Mouse (Mus musculus): Measurements from ENCODE around the gene Rybp. TPM values are rescaled to one million over a fixed set of nuclear protein-coding genes. Genes with fewer than 3 reads are reported as not detected.

The Rybp gene
- 14.7 and 21.3 TPM in 2 replicates for polyA plus RNA-seq (2015; fragmentation: Nextera tagmentation; extraction: Ambion mirVana)

GRCm38 (mm10) chr6:100287334-100288015, at the start of gene Rybp:
Rybp (minus strand) TSS chr6:100287485.
- H3K27ac ChIP-seq = peak within 1 kb of the TSS; percentile 96
- peak within 1 kb of the TSS; percentile 73 for H3K4me3 ChIP-seq
- H3K36me3 ChIP-seq = no peaks in the 10 kb centered on the region
- no peaks in the 10 kb centered on the region for H3K9me3 ChIP-seq
- H3K4me2 ChIP-seq = peak within 1 kb of the TSS; percentile 97
- H3K27me3 ChIP-seq = no peaks in the 10 kb centered on the region
- peaks cover 21% of the 10 kb centered on the region for H3K4me1 ChIP-seq
- H3K9ac ChIP-seq = peak within 1 kb of the TSS; percentile 77
- peak; percentile 93 for ATAC-seq (ENCODE audit: insufficient number of reproducible peaks, low FRiP score, low TSS enrichment, low read depth)
- WGBS = 0% methylated on average over 36 of the region's 112 CpGs

GRCm38 (mm10) chr6:100336591-100337148, 49.4 kb upstream of the Rybp start:
- H3K4me1 ChIP-seq = peaks cover 24% of the 10 kb centered on the region
- H3K9ac ChIP-seq = no peak overlapping the region
- no peak overlapping the region for H3K27ac ChIP-seq
- peak overlapping the region; percentile 26 for H3K4me2 ChIP-seq
- peaks cover 4% of the 10 kb centered on the region; the same call in 1 of the 2 replicates for H3K27me3 ChIP-seq
- no peaks in the 10 kb centered on the region for H3K36me3 ChIP-seq
- 9% methylated on average over 14 of the region's 14 CpGs for WGBS
- H3K4me3 ChIP-seq = no peak overlapping the region
- H3K9me3 ChIP-seq = no peaks in the 10 kb centered on the region
- ATAC-seq (ENCODE audit: insufficient number of reproducible peaks, low FRiP score, low TSS enrichment, low read depth) = peak; percentile 74; the same call in 1 of the 2 replicates

GRCm38 (mm10) chr6:100335506-100336144, 48.3 kb upstream of the Rybp start:
- no peak overlapping the region for H3K27ac ChIP-seq

GRCm38 (mm10) chr6:100333745-100334144, 46.5 kb upstream of the Rybp start:
- H3K4me1 ChIP-seq = peaks cover 21% of the 10 kb centered on the region
- H3K9ac ChIP-seq = no peak overlapping the region
- ATAC-seq (ENCODE audit: insufficient number of reproducible peaks, low FRiP score, low TSS enrichment, low read depth) = no peak
- no peaks in the 10 kb centered on the region for H3K36me3 ChIP-seq
- H3K27me3 ChIP-seq = peaks cover 4% of the 10 kb centered on the region; the same call in 1 of the 2 replicates
- no peak overlapping the region for H3K4me2 ChIP-seq
- no peaks in the 10 kb centered on the region for H3K9me3 ChIP-seq
- no peak overlapping the region for H3K27ac ChIP-seq
- H3K4me3 ChIP-seq = no peak overlapping the region
- 72% methylated on average over 7 of the region's 7 CpGs for WGBS

More at GRCm38 (mm10) chr6:100335506-100336144, 48.3 kb upstream of the Rybp start:
- Histone ChIP-seq H3K4me2 (0 out of 2 replicates have a peak overlapping the region, but pooled peaks have one; percentile 13), H3K36me3 (no peaks in the 10 kb centered on the region), H3K27me3 (peaks cover 4% of the 10 kb centered on the region; the same call in 1 of the 2 replicates), H3K9ac (no peak overlapping the region), H3K4me1 (peaks cover 21% of the 10 kb centered on the region), H3K9me3 (no peaks in the 10 kb centered on the region), H3K4me3 (no peak overlapping the region)
- no peak for ATAC-seq (ENCODE audit: insufficient number of reproducible peaks, low FRiP score, low TSS enrichment, low read depth)
- 11% methylated on average over 18 of the region's 18 CpGs for WGBS

GRCm38 (mm10) chr6:100332479-100332878, 45.2 kb upstream of the Rybp start:
- Histone ChIP-seq H3K9me3 (no peaks in the 10 kb centered on the region), H3K4me1 (peaks cover 21% of the 10 kb centered on the region), H3K27ac (no peak overlapping the region), H3K4me2 (no peak overlapping the region), H3K4me3 (no peak overlapping the region), H3K36me3 (no peaks in the 10 kb centered on the region), H3K9ac (no peak overlapping the region), H3K27me3 (peaks cover 4% of the 10 kb centered on the region; the same call in 1 of the 2 replicates)
- ATAC-seq (ENCODE audit: insufficient number of reproducible peaks, low FRiP score, low TSS enrichment, low read depth) = no peak
- WGBS = 75% methylated on average over 4 of the region's 4 CpGs

- peaks cover 3% of the 10 kb centered on the region; the same call in 1 of the 2 replicates for H3K27me3 ChIP-seq
- 26% methylated on average over 8 of the region's 8 CpGs for WGBS
- ATAC-seq (ENCODE audit: insufficient number of reproducible peaks, low FRiP score, low TSS enrichment, low read depth) = no peak
Measured at GRCm38 (mm10) chr6:100331582-100331981, 44.3 kb upstream of the Rybp start.

GRCm38 (mm10) chr6:100331055-100331454, 43.8 kb upstream of the Rybp start:
- 77% methylated on average over 9 of the region's 9 CpGs for WGBS
- Histone ChIP-seq H3K4me2 (no peak overlapping the region), H3K9me3 (no peaks in the 10 kb centered on the region), H3K27ac (no peak overlapping the region), H3K36me3 (no peaks in the 10 kb centered on the region), H3K27me3 (no peaks in the 10 kb centered on the region; the same call in 1 of the 2 replicates), H3K4me1 (peaks cover 14% of the 10 kb centered on the region), H3K4me3 (no peak overlapping the region), H3K9ac (no peak overlapping the region)
- no peak for ATAC-seq (ENCODE audit: insufficient number of reproducible peaks, low FRiP score, low TSS enrichment, low read depth)

More at GRCm38 (mm10) chr6:100331582-100331981, 44.3 kb upstream of the Rybp start:
- peaks cover 19% of the 10 kb centered on the region for H3K4me1 ChIP-seq
- no peak overlapping the region for H3K4me3 ChIP-seq
- no peak overlapping the region for H3K4me2 ChIP-seq
- no peaks in the 10 kb centered on the region for H3K36me3 ChIP-seq
- H3K9me3 ChIP-seq = no peaks in the 10 kb centered on the region
- H3K27ac ChIP-seq = no peak overlapping the region
- no peak overlapping the region for H3K9ac ChIP-seq

GRCm38 (mm10) chr6:100329542-100329941, 42.3 kb upstream of the Rybp start:
- no peaks in the 10 kb centered on the region for H3K27me3 ChIP-seq
- H3K4me3 ChIP-seq = no peak overlapping the region
- no peaks in the 10 kb centered on the region for H3K9me3 ChIP-seq
- 0 out of 2 replicates have a peak, but pooled peaks cover 4% of the 10 kb centered on the region for H3K4me1 ChIP-seq
- WGBS = 66% methylated on average over 4 of the region's 4 CpGs
- no peaks in the 10 kb centered on the region for H3K36me3 ChIP-seq
- H3K4me2 ChIP-seq = no peak overlapping the region
- H3K27ac ChIP-seq = no peak overlapping the region
- ATAC-seq (ENCODE audit: insufficient number of reproducible peaks, low FRiP score, low TSS enrichment, low read depth) = no peak
- no peak overlapping the region for H3K9ac ChIP-seq

- no peak overlapping the region for H3K4me2 ChIP-seq
- H3K4me1 ChIP-seq = peaks cover 16% of the 10 kb centered on the region; the same call in 1 of the 2 replicates
- H3K27me3 ChIP-seq = no peaks in the 10 kb centered on the region
- no peak overlapping the region for H3K4me3 ChIP-seq
- no peak overlapping the region for H3K27ac ChIP-seq
- 38% methylated on average over 5 of the region's 5 CpGs for WGBS
- no peak overlapping the region for H3K9ac ChIP-seq
- peak; percentile 52; the same call in 1 of the 2 replicates for ATAC-seq (ENCODE audit: insufficient number of reproducible peaks, low FRiP score, low TSS enrichment, low read depth)
- H3K36me3 ChIP-seq = no peaks in the 10 kb centered on the region
- no peaks in the 10 kb centered on the region for H3K9me3 ChIP-seq
Measured at GRCm38 (mm10) chr6:100327050-100327449, 39.8 kb upstream of the Rybp start.

GRCm38 (mm10) chr6:100323756-100324430, 36.6 kb upstream of the Rybp start:
- no peak overlapping the region for H3K9ac ChIP-seq
- H3K27ac ChIP-seq = no peak overlapping the region
- H3K36me3 ChIP-seq = no peaks in the 10 kb centered on the region
- H3K27me3 ChIP-seq = no peaks in the 10 kb centered on the region
- H3K4me1 ChIP-seq = peaks cover 18% of the 10 kb centered on the region; the same call in 1 of the 2 replicates
- H3K9me3 ChIP-seq = no peaks in the 10 kb centered on the region
- ATAC-seq (ENCODE audit: insufficient number of reproducible peaks, low FRiP score, low TSS enrichment, low read depth) = no peak
- WGBS = 54% methylated on average over 10 of the region's 10 CpGs
- no peak overlapping the region for H3K4me2 ChIP-seq
- H3K4me3 ChIP-seq = no peak overlapping the region

- no peak overlapping the region for H3K9ac ChIP-seq
- 34% methylated on average over 8 of the region's 8 CpGs for WGBS
- peaks cover 18% of the 10 kb centered on the region; the same call in 1 of the 2 replicates for H3K4me1 ChIP-seq
- no peaks in the 10 kb centered on the region for H3K9me3 ChIP-seq
- no peak overlapping the region for H3K4me2 ChIP-seq
- no peaks in the 10 kb centered on the region for H3K36me3 ChIP-seq
- H3K4me3 ChIP-seq = no peak overlapping the region
- no peak overlapping the region for H3K27ac ChIP-seq
- ATAC-seq (ENCODE audit: insufficient number of reproducible peaks, low FRiP score, low TSS enrichment, low read depth) = no peak
- H3K27me3 ChIP-seq = no peaks in the 10 kb centered on the region
Measured at GRCm38 (mm10) chr6:100322561-100322960, 35.3 kb upstream of the Rybp start.
